Mouse (Mus musculus) telencephalon, adult 2 months (tissue): Measurements from ENCODE around the gene Rd3.

ENCODE experiments used
- DNase-seq: peaks from one replicate; pipeline ENCODE4 v3.0.0-alpha.2; 2011; ENCODE audit warnings: low read depth, low spot score

Rd3 gene

GRCm38 (mm10) chr1:191963948-191964772, 13.0 kb upstream of the Rd3 start:
- DNase-seq = peak; percentile 12

GRCm38 (mm10) chr1:191964773-191965481, 12.2 kb upstream of the Rd3 start:
- DNase-seq = peak; percentile 58

- no peak for DNase-seq
These were observed 7.2 kb upstream of the Rd3 start for GRCm38 (mm10) chr1:191969939-191970338.

- no peak for DNase-seq
These were observed 2.4 kb upstream of the Rd3 start for GRCm38 (mm10) chr1:191974509-191975405.

DNA sequence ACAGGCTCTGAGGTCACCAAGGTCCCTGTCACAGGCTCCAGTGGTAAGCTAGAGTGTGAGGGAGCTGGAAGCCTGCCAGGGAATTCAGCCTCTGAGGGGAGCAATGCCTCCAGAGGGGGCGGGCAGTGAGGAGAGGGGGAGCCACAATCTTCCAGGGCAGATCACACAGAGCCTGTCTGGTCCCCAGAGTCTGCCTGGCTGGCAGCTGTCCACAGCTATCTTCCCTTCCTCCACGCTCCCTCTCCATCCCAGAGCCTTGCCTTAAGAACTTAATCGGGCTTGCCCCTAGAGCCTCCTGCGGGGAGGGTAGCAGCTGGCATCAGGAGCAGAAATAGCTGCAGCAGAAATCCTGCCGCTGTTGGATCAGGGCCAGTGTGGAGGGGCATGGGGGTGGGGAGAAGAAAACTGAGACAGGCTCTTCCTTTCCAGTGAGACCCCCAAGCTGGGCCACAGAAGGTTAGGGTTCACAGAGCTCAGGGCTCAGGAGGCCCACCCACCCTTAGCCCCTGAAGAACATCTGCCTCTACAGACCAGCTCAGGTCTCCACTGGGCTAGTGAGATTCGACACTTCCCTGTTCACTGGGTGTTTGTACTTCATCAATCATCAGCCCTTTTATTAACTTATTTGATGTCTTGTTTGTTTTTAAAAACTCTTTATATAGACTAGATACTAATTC, 4.4 kb downstream of the Rd3 start:
- DNase-seq = no peak

GRCm38 (mm10) chr1:191986674-191987480, 9.7 kb downstream of the Rd3 start:
- DNase-seq = no peak

DNA sequence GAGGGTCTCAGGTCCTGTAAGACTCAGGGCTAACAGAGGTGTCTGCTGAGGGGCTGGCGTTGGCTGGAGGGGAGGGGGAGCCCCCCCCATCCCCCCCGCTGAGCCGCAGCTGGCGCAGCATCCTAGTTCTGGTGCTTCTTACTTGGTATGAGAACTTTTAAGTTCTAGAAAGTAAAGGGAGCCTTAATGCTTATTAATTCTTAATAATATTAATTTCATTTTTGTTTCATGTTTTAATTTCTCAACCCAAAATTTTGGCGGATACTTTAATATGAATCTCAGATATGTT, 10.3 kb downstream of the Rd3 start:
- DNase-seq = no peak

DNA sequence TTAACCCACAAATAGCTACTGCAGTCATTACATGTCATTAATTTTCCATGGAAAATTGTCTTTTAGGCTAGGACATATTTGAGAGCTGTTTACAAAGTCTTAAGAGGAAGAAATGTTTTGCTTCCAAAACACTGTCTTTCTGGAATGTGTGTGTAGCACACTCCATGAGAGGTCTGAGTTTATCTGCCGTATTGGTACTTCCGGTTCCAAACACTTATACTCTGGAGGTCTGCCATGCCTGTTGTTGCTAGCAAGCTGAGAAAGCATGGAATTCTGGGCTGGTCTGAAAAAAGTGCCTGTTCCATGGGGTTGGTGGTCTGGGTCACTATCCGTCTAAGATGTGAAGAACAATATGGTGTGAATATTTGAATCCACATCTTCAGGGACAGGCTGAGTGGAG, 11.5 kb downstream of the Rd3 start:
- DNase-seq = no peak

DNA sequence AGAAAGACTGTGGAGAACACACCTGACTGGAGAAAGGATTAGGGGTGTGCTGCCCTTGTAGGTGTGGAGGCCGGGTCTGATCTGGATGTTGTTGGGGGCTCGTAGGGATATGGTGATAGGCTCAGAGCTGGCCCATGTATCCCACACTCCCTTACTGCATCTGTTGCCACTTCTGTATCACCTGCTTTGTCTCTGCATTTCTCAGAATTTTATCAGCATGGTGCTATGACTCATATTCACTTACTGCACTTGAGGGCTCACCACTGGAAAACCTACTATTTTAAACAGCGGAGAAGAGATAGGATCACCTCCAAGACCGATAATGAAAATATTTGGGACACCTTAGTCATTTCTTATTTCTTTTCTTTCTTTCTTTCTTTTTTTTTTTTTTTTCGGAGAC, 11.9 kb downstream of the Rd3 start:
- DNase-seq = no peak

DNA sequence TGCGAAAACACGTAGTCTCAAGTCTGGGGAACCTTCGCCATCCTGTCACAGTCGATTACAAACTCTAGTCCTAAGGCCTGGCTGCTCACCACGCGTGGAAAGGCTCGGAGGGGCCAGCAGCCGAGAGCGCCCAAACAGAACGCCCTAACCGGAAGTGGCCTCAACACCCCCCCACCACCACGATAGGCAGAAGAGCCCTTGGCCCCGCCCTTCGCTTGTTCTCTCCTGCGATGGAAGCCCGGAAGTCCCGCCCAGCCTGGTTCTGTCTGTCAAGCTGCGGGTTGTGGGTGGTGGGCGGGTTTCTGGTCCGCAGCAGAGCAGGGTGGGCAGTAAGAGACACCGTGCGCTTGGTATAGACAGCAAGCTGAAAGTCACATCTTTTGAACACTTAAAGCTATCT, 12.8 kb downstream of the Rd3 start:
- peak; percentile 95 for DNase-seq

GRCm38 (mm10) chr1:191992040-191992780, 15.0 kb downstream of the Rd3 start:
- DNase-seq = no peak

- no peak for DNase-seq
These were observed 17.3 kb downstream of the Rd3 start for GRCm38 (mm10) chr1:191994476-191994875.

DNA sequence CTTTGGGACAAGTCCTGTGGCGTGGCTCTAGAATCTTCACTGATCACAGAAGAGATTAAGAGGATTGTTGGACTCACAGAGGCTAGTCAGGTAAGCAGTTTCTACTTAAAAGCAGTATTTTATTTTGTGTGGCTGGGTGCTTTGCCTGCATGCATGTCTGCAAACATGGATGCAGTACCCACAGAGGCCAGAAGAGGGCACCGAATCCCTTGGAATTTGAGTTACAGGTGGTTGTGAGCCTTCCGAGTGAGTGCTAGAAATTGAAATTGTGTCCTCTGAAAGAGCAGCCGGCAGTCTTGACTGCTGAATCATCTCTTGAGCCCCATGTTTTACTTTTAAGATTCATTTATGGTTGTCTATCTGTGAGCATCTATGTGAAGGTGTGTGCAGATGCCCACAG, 18.3 kb downstream of the Rd3 start:
- no peak for DNase-seq

DNA sequence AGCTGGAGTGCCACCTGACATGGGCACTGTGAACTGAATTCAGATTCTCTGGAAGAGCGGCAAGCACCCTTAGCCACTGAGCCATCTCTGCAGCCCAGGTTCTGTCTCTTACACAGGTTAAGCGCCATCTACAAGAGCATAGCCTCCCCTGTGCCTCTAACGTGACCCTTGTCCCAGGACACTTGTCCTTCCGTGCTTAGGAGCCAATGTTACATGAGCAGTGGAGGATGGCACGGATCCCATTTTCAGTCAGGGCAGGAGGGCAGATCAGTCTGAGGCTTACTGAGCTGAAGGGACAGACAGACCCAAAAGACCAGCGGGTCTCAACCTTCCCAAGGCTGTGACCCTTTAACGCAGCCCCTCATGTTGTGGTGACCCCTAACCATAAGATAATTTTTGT, 18.7 kb downstream of the Rd3 start:
- DNase-seq = no peak

- no peak for DNase-seq
These were observed 19.5 kb downstream of the Rd3 start for GRCm38 (mm10) chr1:191996621-191997185.

GRCm38 (mm10) chr1:191999022-191999421, 21.9 kb downstream of the Rd3 start:
- no peak for DNase-seq
